Mouse (Mus musculus) c-Kit-positive CD71-positive TER-119-positive erythroid progenitor cells, embryonic 14.5 days (primary cell): ENCODE results near the gene C1qbp.

Experiments
- DNase-seq: peaks from one replicate; pipeline ENCODE4 v3.0.0-alpha.2; 2013; ENCODE audit warnings: low spot score

The C1qbp gene

GRCm38 (mm10) chr11:70973947-70974346 lies 8.9 kb downstream of the C1qbp start:
- no peak for DNase-seq

- no peak for DNase-seq
Measured at GRCm38 (mm10) chr11:70972586-70972985, 10.2 kb downstream of the C1qbp start.

GRCm38 (mm10) chr11:70970560-70971540 lies 12.0 kb downstream of the C1qbp start:
- DNase-seq: peak; percentile 91

GRCm38 (mm10) chr11:70969821-70970559 lies 12.8 kb downstream of the C1qbp start, which contains the start of the genes Nup88 and Rpain:
Gene Nup88 (minus strand): TSS chr11:70969973.
Gene Rpain (plus strand): TSS chr11:70970213.
- DNase-seq: peak; percentile 95

GRCm38 (mm10) chr11:70969271-70969794 lies 13.5 kb downstream of the C1qbp start:
- DNase-seq: no peak

- DNase-seq: peak; percentile 44
Measured at GRCm38 (mm10) chr11:70964222-70964907, 18.5 kb downstream of the C1qbp start.

- no peak for DNase-seq
Measured at GRCm38 (mm10) chr11:70960786-70961554, 21.9 kb downstream of the C1qbp start.

- DNase-seq: no peak
Measured at GRCm38 (mm10) chr11:70954711-70955110, 28.1 kb downstream of the C1qbp start.

- no peak for DNase-seq
Measured at GRCm38 (mm10) chr11:70944935-70945817, 37.6 kb downstream of the C1qbp start.

GRCm38 (mm10) chr11:70943651-70944050 lies 39.2 kb downstream of the C1qbp start:
- no peak for DNase-seq

- DNase-seq: no peak
Measured at GRCm38 (mm10) chr11:70942596-70942995, 40.2 kb downstream of the C1qbp start.

GRCm38 (mm10) chr11:70935316-70935715 lies 47.5 kb downstream of the C1qbp start:
- no peak for DNase-seq

- DNase-seq: no peak
Measured at GRCm38 (mm10) chr11:70931461-70931860, 51.4 kb downstream of the C1qbp start.
